Mouse (Mus musculus): ENCODE data around the gene Upb1. TPM values are rescaled to one million over a fixed set of nuclear protein-coding genes. Genes with fewer than 3 reads are reported as not detected.

Gene Upb1
- polyA plus RNA-seq, 1 experiment, result 2.1 TPM

- Histone ChIP-seq H3K4me1 (ENCODE audit: control insufficient read depth, insufficient read depth, insufficient read length, low read length) (no peaks in the 10 kb centered on the region), H3K27ac (replicated peaks; ENCODE audit: low read depth, low read length) (no peak overlapping the region), H3K4me3 (ENCODE audit: insufficient read depth, low read depth, low read length) (no peak overlapping the region)
Observed at GRCm38 (mm10) chr10:75489522-75489921, 88.6 kb downstream of the Upb1 start.

DNA sequence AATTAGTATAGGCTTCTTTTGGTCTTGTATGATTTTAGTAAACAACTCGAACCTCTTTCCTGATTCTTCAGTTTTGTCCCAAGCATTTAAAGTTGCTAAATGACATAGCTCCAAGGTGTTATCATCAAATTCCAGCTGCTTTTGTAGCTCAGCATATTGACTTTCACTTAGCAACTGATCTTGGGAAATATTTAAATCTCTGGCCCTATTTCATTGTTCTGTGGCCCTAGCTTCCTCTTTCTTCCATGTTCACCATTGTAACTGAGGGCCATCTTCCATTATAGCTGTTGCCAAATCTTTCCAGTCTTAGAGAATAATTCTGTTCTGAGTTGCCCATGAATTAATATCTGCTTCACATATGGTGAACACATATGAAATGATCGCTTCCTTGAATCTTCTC lies 89.8 kb downstream of the Upb1 start:
- Histone ChIP-seq H3K27ac (replicated peaks; ENCODE audit: low read depth, low read length) (no peak overlapping the region), H3K4me3 (ENCODE audit: insufficient read depth, low read depth, low read length) (no peak overlapping the region)

More for the DNA sequence above, 89.8 kb downstream of the Upb1 start:
- H3K4me1 ChIP-seq (ENCODE audit: control insufficient read depth, insufficient read depth, insufficient read length, low read length), result peaks cover 2% of the 10 kb centered on the region; the same call in 1 of the 2 replicates

Other genes with a start within 250 kb of the Upb1 start
- gene Specc1l, start 189.0 kb upstream of the Upb1 start, polyA plus RNA-seq (2012; ENCODE audit: insufficient read depth, insufficient read length, missing spikeins), result 12.3 and 15.1 TPM in 2 replicates
- gene Adora2a, start 84.2 kb upstream of the Upb1 start, polyA plus RNA-seq (2012; ENCODE audit: insufficient read depth, insufficient read length, missing spikeins), result 3.8 and 5.0 TPM in 2 replicates
- 157 and 178 TPM in 2 replicates for gene Snrpd3, start 116.4 kb downstream of the Upb1 start, polyA plus RNA-seq (2012; ENCODE audit: insufficient read depth, insufficient read length, missing spikeins)
- 29.8 and 61.0 TPM in 2 replicates for gene Gucd1, start 116.9 kb downstream of the Upb1 start, polyA plus RNA-seq (2012; ENCODE audit: insufficient read depth, insufficient read length, missing spikeins)
- gene Lrrc75b, start 159.2 kb downstream of the Upb1 start, polyA plus RNA-seq (2012; ENCODE audit: insufficient read depth, insufficient read length, missing spikeins), result not detected in 2 replicates
- not detected in 2 replicates for gene Ggt1, start 160.5 kb downstream of the Upb1 start, polyA plus RNA-seq (2012; ENCODE audit: insufficient read depth, insufficient read length, missing spikeins)
- gene Ggt5, start 188.2 kb downstream of the Upb1 start, polyA plus RNA-seq (2012; ENCODE audit: insufficient read depth, insufficient read length, missing spikeins), result 3.1 and 4.3 TPM in 2 replicates
- 0.63 TPM in 1 of 2 replicates, not detected in the other for gene Susd2, start 242.9 kb downstream of the Upb1 start, polyA plus RNA-seq (2012; ENCODE audit: insufficient read depth, insufficient read length, missing spikeins)